Mouse (Mus musculus) CH12.LX (cell line): ENCODE measurements around the gene Cdyl.
A peak's percentile ranks its signal among the peaks of the same experiment; 100 is the strongest.

ENCODE experiments used
- CTCF ChIP-seq, 2 experiments: IDR thresholded peaks in 1 of 2; conservative IDR thresholded peaks in 1 of 2; 2 replicates each; pipeline ENCODE4 v1.5.1; 2011 to 2012; ENCODE audit warnings: low read depth in 2 of 2, low read length in 2 of 2, improper control_type of control experiment in 1 of 2, inconsistent platforms in 1 of 2, mild to moderate bottlenecking in 1 of 2, moderate library complexity in 1 of 2
- E2F4 ChIP-seq: IDR thresholded peaks from 2 replicates; pipeline ENCODE4 v1.6.1; 2011; ENCODE audit warnings: low read depth, low read length, improper control_type of control experiment; ENCODE audit not compliant: insufficient replicate concordance
- ELF1 ChIP-seq: IDR thresholded peaks from 2 replicates; pipeline ENCODE4 v1.6.1; 2014; ENCODE audit warnings: low read depth, mild to moderate bottlenecking, inconsistent platforms, low read length, improper control_type of control experiment
- EP300 ChIP-seq: IDR thresholded peaks from 2 replicates; pipeline ENCODE4 v1.6.1; 2011; ENCODE audit warnings: low read length, improper control_type of control experiment
- MAFK ChIP-seq: IDR thresholded peaks from 2 replicates; pipeline ENCODE4 v1.6.1; 2011; ENCODE audit warnings: low read length, improper control_type of control experiment; ENCODE audit not compliant: insufficient replicate concordance
- MAZ ChIP-seq: IDR thresholded peaks from 2 replicates; pipeline ENCODE4 v1.6.1; 2012; ENCODE audit warnings: low read depth, mild to moderate bottlenecking, inconsistent platforms, low read length, improper control_type of control experiment, moderate library complexity
- MYC ChIP-seq: IDR thresholded peaks from 2 replicates; pipeline ENCODE4 v1.6.1; 2011; ENCODE audit warnings: low read depth, mild to moderate bottlenecking, improper control_type of control experiment, low read length
- POLR2A ChIP-seq: IDR thresholded peaks from 2 replicates; pipeline ENCODE4 v1.6.1; 2011; ENCODE audit warnings: low read depth, mild to moderate bottlenecking, improper control_type of control experiment, low read length
- POLR2AphosphoS2 ChIP-seq: IDR thresholded peaks from 2 replicates; pipeline ENCODE4 v1.6.1; 2011; ENCODE audit warnings: low read depth, low read length, improper control_type of control experiment
- TCF12 ChIP-seq: IDR thresholded peaks from 2 replicates; pipeline ENCODE4 v1.6.1; 2014; ENCODE audit warnings: low read depth, mild to moderate bottlenecking, inconsistent platforms, low read length, improper control_type of control experiment
- USF1 ChIP-seq: IDR thresholded peaks from 2 replicates; pipeline ENCODE4 v1.6.1; 2014; ENCODE audit warnings: low read depth, mild to moderate bottlenecking, inconsistent platforms, low read length, improper control_type of control experiment
- ZC3H11A ChIP-seq: IDR thresholded peaks from 2 replicates; pipeline ENCODE4 v1.6.1; 2012; ENCODE audit warnings: low read depth, mild to moderate bottlenecking, inconsistent platforms, low read length, improper control_type of control experiment

- TF ChIP-seq CTCF (conservative IDR thresholded peaks at IDR 0.05 in 1 of 2, IDR thresholded peaks at IDR 0.05 in 1 of 2; ENCODE audit: low read depth in 2 of 2, low read length in 2 of 2) (no peak), USF1 (no peak), POLR2A (no peak), ELF1 (no peak), MAFK (no peak), E2F4 (no peak), MAZ (no peak), POLR2AphosphoS2 (no peak), EP300 (0 out of 2 replicates have a peak, but pooled peaks have one; percentile 24), MYC (no peak), TCF12 (no peak), ZC3H11A (no peak)
Measured at GRCm38 (mm10) chr13:35647132-35647823, 12.4 kb upstream of the Cdyl start.
